Mouse (Mus musculus) lung, adult 2 months (tissue): ENCODE data around the gene Gm49425.

Source experiments
- CTCF ChIP-seq: fragments of 200-500 bp; IDR thresholded peaks from 2 replicates; pipeline ENCODE4 v1.5.1; 2011; ENCODE audit warnings: mild to moderate bottlenecking, low read length, control low read depth; ENCODE audit not compliant: insufficient read depth
- POLR2A ChIP-seq: fragments of 200-500 bp; IDR thresholded peaks from 2 replicates; pipeline ENCODE4 v1.6.1; 2011; ENCODE audit warnings: low read depth, mild to moderate bottlenecking, control low read depth, low read length, borderline replicate concordance; ENCODE audit errors: extremely low read depth

DNA sequence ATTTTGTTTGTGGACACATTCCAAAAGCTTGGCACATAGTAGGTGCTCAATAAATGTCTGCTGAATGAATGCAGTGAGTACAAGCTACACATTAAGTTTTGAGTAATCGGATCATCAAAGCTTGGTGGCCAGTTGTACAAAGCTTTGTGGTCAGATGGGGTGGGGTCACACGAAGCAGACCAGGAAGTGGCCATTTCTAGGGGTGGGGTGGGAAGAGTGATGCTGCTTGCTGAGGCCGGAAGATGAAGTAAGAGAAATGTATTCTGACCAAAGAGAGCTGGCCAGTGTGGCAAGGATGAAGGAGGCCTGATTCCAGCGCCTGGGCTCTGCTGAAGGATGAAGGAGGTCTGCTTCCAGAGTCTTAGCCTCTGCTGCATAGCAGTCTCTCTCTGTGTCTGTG, 48.0 kb downstream of the Gm49425 start:
- TF ChIP-seq POLR2A, result no peak
- TF ChIP-seq CTCF, result no peak
